Mouse (Mus musculus): ENCODE measurements around the gene Capn11. TPM values are rescaled to one million over a fixed set of nuclear protein-coding genes. Genes with fewer than 3 reads are reported as not detected.

Gene Capn11
- polyA plus RNA-seq, 1 experiment from 2014 or later = 0.12 TPM

- H3K4me2 ChIP-seq (ENCODE audit: low read length) = peak overlapping the region; percentile 35
- H3K4me1 ChIP-seq (ENCODE audit: control insufficient read depth in 2 of 2, insufficient read depth in 2 of 2, low read length in 2 of 2) = peaks cover 10 to 15% of the 10 kb centered on the region in 2 experiments
- no peak overlapping the region for H3K4me3 ChIP-seq (ENCODE audit: control insufficient read depth in 1 of 2, insufficient read depth in 1 of 2, low read depth in 1 of 2, low read length in 2 of 2)
- peak overlapping the region; percentile 75 to 77 for H3K27ac ChIP-seq (replicated peaks in 1 of 2; ENCODE audit: control insufficient read depth in 1 of 2, insufficient read depth in 1 of 2, low read depth in 2 of 2, low read length in 2 of 2)
- peaks cover 21% of the 10 kb centered on the region for H3K36me3 ChIP-seq (ENCODE audit: control insufficient read depth, insufficient read depth, low read length)
- peak; percentile 67 for ATAC-seq (ENCODE audit: insufficient number of reproducible peaks, insufficient read depth, low FRiP score, low read depth)
- no peaks in the 10 kb centered on the region for H3K27me3 ChIP-seq (ENCODE audit: control insufficient read depth, insufficient read depth, low read length)
- 31% methylated on average over 9 of the region's 16 CpGs for WGBS
- peak overlapping the region; percentile 57 for H3K9ac ChIP-seq (ENCODE audit: low read length)
- H3K9me3 ChIP-seq (ENCODE audit: control insufficient read depth, low read length) = no peaks in the 10 kb centered on the region
Measured at GRCm38 (mm10) chr17:45700496-45701235, 41.5 kb upstream of the Capn11 start.

GRCm38 (mm10) chr17:45699039-45699740, 40.1 kb upstream of the Capn11 start:
- WGBS = 94% methylated on average over 3 of the region's 3 CpGs
- Histone ChIP-seq H3K27me3 (ENCODE audit: control insufficient read depth, insufficient read depth, low read length) (no peaks in the 10 kb centered on the region), H3K4me2 (ENCODE audit: low read length) (no peak overlapping the region), H3K9me3 (ENCODE audit: control insufficient read depth, low read length) (no peaks in the 10 kb centered on the region), H3K9ac (ENCODE audit: low read length) (no peak overlapping the region), H3K4me1 (ENCODE audit: control insufficient read depth in 2 of 2, insufficient read depth in 2 of 2, low read length in 2 of 2) (peaks cover 18 to 29% of the 10 kb centered on the region in 2 experiments), H3K4me3 (ENCODE audit: control insufficient read depth in 1 of 2, insufficient read depth in 1 of 2, low read depth in 1 of 2, low read length in 2 of 2) (no peak overlapping the region), H3K27ac (replicated peaks in 1 of 2; ENCODE audit: control insufficient read depth in 1 of 2, insufficient read depth in 1 of 2, low read depth in 2 of 2, low read length in 2 of 2) (no peak overlapping the region), H3K36me3 (ENCODE audit: control insufficient read depth, insufficient read depth, low read length) (peaks cover 21% of the 10 kb centered on the region)
- no peak for ATAC-seq (ENCODE audit: insufficient number of reproducible peaks, insufficient read depth, low FRiP score, low read depth)

- Histone ChIP-seq H3K9ac (ENCODE audit: low read length) (no peak overlapping the region), H3K36me3 (ENCODE audit: control insufficient read depth, insufficient read depth, low read length) (peaks cover 21% of the 10 kb centered on the region), H3K4me2 (ENCODE audit: low read length) (no peak overlapping the region), H3K27me3 (ENCODE audit: control insufficient read depth, insufficient read depth, low read length) (no peaks in the 10 kb centered on the region), H3K9me3 (ENCODE audit: control insufficient read depth, low read length) (no peaks in the 10 kb centered on the region), H3K4me3 (ENCODE audit: control insufficient read depth in 1 of 2, insufficient read depth in 1 of 2, low read depth in 1 of 2, low read length in 2 of 2) (no peak overlapping the region), H3K4me1 (ENCODE audit: control insufficient read depth in 2 of 2, insufficient read depth in 2 of 2, low read length in 2 of 2) (peaks cover 26 to 37% of the 10 kb centered on the region in 2 experiments), H3K27ac (replicated peaks in 1 of 2; ENCODE audit: control insufficient read depth in 1 of 2, insufficient read depth in 1 of 2, low read depth in 2 of 2, low read length in 2 of 2) (no peak overlapping the region)
- ATAC-seq (ENCODE audit: insufficient number of reproducible peaks, insufficient read depth, low FRiP score, low read depth) = no peak
- WGBS = 70% methylated on average over 6 of the region's 6 CpGs
Measured at GRCm38 (mm10) chr17:45698368-45698767, 39.2 kb upstream of the Capn11 start.

- peaks cover 27 to 41% of the 10 kb centered on the region in 2 experiments for H3K4me1 ChIP-seq (ENCODE audit: control insufficient read depth in 2 of 2, insufficient read depth in 2 of 2, low read length in 2 of 2)
- no peaks in the 10 kb centered on the region for H3K27me3 ChIP-seq (ENCODE audit: control insufficient read depth, insufficient read depth, low read length)
- no peak for ATAC-seq (ENCODE audit: insufficient number of reproducible peaks, insufficient read depth, low FRiP score, low read depth)
- 89% methylated on average over 9 of the region's 9 CpGs for WGBS
- H3K9me3 ChIP-seq (ENCODE audit: control insufficient read depth, low read length) = no peaks in the 10 kb centered on the region
- H3K36me3 ChIP-seq (ENCODE audit: control insufficient read depth, insufficient read depth, low read length) = peaks cover 21% of the 10 kb centered on the region
- no peak overlapping the region for H3K9ac ChIP-seq (ENCODE audit: low read length)
- no peak overlapping the region for H3K4me3 ChIP-seq (ENCODE audit: control insufficient read depth in 1 of 2, insufficient read depth in 1 of 2, low read depth in 1 of 2, low read length in 2 of 2)
- no peak overlapping the region for H3K27ac ChIP-seq (replicated peaks in 1 of 2; ENCODE audit: control insufficient read depth in 1 of 2, insufficient read depth in 1 of 2, low read depth in 2 of 2, low read length in 2 of 2)
- H3K4me2 ChIP-seq (ENCODE audit: low read length) = no peak overlapping the region
Measured at GRCm38 (mm10) chr17:45696981-45697380, 37.9 kb upstream of the Capn11 start.

GRCm38 (mm10) chr17:45695227-45696120, 36.3 kb upstream of the Capn11 start:
- 58% methylated on average over 22 of the region's 23 CpGs for WGBS
- no peak overlapping the region for H3K4me3 ChIP-seq (ENCODE audit: control insufficient read depth in 1 of 2, insufficient read depth in 1 of 2, low read depth in 1 of 2, low read length in 2 of 2)
- no peak overlapping the region; the same call in 1 of the 2 replicates for H3K9ac ChIP-seq (ENCODE audit: low read length)
- H3K4me1 ChIP-seq (ENCODE audit: control insufficient read depth in 2 of 2, insufficient read depth in 2 of 2, low read length in 2 of 2) = peaks cover 23 to 30% of the 10 kb centered on the region in 2 experiments
- H3K9me3 ChIP-seq (ENCODE audit: control insufficient read depth, low read length) = no peaks in the 10 kb centered on the region
- no peaks in the 10 kb centered on the region for H3K27me3 ChIP-seq (ENCODE audit: control insufficient read depth, insufficient read depth, low read length)
- H3K36me3 ChIP-seq (ENCODE audit: control insufficient read depth, insufficient read depth, low read length) = peaks cover 21% of the 10 kb centered on the region
- ATAC-seq (ENCODE audit: insufficient number of reproducible peaks, insufficient read depth, low FRiP score, low read depth) = no peak
- no peak overlapping the region for H3K27ac ChIP-seq (replicated peaks in 1 of 2; ENCODE audit: control insufficient read depth in 1 of 2, insufficient read depth in 1 of 2, low read depth in 2 of 2, low read length in 2 of 2)
- no peak overlapping the region for H3K4me2 ChIP-seq (ENCODE audit: low read length)

- peaks cover 17% of the 10 kb centered on the region for H3K36me3 ChIP-seq (ENCODE audit: control insufficient read depth, insufficient read depth, low read length)
- no peaks in the 10 kb centered on the region for H3K9me3 ChIP-seq (ENCODE audit: control insufficient read depth, low read length)
- 47% methylated on average over 18 of the region's 18 CpGs for WGBS
- no peak for ATAC-seq (ENCODE audit: insufficient number of reproducible peaks, insufficient read depth, low FRiP score, low read depth)
- no peaks in the 10 kb centered on the region for H3K27me3 ChIP-seq (ENCODE audit: control insufficient read depth, insufficient read depth, low read length)
- H3K9ac ChIP-seq (ENCODE audit: low read length) = peak overlapping the region; percentile 3
- H3K4me1 ChIP-seq (ENCODE audit: control insufficient read depth in 2 of 2, insufficient read depth in 2 of 2, low read length in 2 of 2) = peaks cover 22 to 30% of the 10 kb centered on the region in 2 experiments
- no peak overlapping the region for H3K4me3 ChIP-seq (ENCODE audit: control insufficient read depth in 1 of 2, insufficient read depth in 1 of 2, low read depth in 1 of 2, low read length in 2 of 2)
- H3K4me2 ChIP-seq (ENCODE audit: low read length) = 0 out of 2 replicates have a peak overlapping the region, but pooled peaks have one; percentile 27
- H3K27ac ChIP-seq (replicated peaks in 1 of 2; ENCODE audit: control insufficient read depth in 1 of 2, insufficient read depth in 1 of 2, low read depth in 2 of 2, low read length in 2 of 2) = peak overlapping the region; percentile 0 to 12; a peak in 1 of 4 replicates
Measured at GRCm38 (mm10) chr17:45693812-45694565, 34.9 kb upstream of the Capn11 start.

Measured in heart, embryonic 14.5 days (tissue).